Mouse (Mus musculus): ENCODE measurements around the gene Dnajc9.
A peak's percentile ranks its signal among the peaks of the same experiment; 100 is the strongest.

DNA sequence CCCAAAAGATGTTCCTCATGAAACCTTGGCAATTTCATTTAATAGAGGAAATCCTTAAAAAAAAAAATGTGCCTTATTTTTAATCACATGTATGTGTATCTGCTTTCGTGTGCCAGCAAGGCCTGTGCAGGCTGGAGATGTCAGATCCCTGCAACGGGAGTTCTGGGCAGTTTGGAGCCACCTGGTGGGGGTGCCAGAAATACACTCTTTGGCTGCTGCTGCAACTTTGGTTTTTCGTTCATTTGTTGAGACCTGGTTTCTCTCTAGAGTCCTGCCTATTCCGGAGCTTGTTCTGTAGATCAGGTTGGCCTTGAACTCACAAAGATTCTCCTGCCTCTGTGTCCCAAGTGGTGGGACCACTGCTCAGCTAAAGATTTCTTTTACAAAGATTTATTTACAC, 10.2 kb upstream of the Dnajc9 start:
- TF ChIP-seq CTCF (IDR thresholded peaks at IDR 0.05; ENCODE audit: control insufficient read depth, insufficient read depth, low read length) (peak; percentile 60; the same call in 1 of the 2 replicates), POLR2A (IDR thresholded peaks at IDR 0.05; ENCODE audit: borderline replicate concordance, control insufficient read depth, low read depth, low read length) (no peak)

Measured in bone marrow, adult 2 months (tissue).